Mouse (Mus musculus) cerebellum, adult 8-10 months (tissue): Measurements from ENCODE around the gene Med10.
A peak's percentile ranks its signal among the peaks of the same experiment; 100 is the strongest.

Source experiments
- DNase-seq: peaks from one replicate; pipeline ENCODE4 v3.0.0; 2022

Gene Med10

DNA sequence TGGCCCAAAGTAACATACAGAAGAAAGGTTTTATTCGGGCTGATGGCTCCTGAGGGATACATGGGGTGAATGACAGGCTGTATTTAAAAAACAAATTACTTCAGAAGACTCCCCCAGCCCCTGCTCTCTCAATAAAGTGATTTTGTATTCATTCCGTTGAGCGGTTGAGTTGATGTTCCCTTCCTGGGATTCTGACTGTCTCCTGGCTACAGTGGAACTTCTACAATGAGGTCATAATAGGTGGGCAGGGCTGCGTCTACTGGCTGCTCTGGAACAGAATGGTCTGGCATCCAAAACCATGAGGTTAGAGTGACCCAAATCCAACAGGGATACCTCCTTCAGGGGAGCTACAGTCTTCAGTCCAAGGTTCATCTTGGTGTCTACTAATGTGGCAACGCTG is at the start of gene Med10:
Gene Med10 (plus strand): TSS at position 301 of the 400 bp plus-strand sequence.
- no peak for DNase-seq

DNA sequence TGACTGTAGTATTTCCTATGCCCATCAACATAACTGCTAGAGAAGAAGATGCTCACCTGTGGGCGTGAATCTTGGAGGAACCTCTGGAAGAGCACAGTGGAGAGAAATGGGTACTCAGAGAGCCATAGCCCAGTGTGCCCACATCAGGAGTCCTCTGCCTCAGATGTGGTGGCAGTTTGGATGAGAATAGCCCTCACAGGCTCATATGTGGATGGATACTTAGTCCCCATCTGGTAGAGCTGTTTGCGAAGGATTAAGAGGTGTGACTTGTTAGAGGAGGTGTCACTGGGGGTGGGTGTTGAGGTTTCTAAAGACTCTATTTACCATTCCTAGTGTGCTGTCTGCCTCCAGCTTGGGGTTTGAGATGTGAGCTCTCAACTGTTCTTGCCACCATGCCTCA is 49.3 kb upstream of the Med10 start:
- no peak for DNase-seq

DNA sequence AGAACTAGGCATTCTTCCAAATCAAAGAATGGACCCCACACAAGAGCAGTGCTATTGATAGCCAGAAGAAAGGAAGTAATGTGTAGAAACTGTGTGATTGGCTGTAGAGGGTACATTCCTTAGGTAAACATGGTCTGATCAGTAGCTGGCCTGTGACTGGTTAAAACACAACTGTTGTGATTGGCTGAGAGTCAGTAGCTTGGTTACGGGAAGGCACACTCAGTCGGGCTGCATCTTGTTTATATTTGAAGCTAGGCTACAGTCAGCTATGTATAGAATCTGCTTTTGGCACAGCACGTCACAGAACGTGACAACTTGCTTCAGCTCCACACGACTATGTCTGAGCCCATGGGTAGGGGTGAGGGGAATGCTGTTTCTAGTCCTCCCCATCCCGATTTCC is 43.2 kb upstream of the Med10 start:
- no peak for DNase-seq

DNA sequence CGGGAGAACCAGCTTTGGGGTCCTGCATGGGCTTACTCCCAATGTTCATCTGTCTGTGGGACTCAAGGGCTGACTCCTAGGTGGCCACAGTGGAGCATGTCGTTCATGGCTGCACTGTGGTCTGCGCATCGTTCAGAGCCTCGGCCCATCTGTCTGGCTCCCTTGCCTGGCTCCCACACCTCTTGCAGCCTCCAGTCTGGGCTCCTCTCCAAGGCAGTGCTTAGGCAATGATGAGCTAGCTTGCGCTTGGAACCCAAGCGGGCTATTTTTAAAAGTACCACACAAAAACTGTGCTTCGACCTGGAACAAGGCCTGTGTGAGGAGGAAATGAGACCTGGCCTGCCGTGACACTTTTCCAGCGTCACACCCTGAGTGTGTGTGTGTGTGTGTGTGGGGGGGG is 40.8 kb upstream of the Med10 start:
- DNase-seq, result peak; percentile 82

DNA sequence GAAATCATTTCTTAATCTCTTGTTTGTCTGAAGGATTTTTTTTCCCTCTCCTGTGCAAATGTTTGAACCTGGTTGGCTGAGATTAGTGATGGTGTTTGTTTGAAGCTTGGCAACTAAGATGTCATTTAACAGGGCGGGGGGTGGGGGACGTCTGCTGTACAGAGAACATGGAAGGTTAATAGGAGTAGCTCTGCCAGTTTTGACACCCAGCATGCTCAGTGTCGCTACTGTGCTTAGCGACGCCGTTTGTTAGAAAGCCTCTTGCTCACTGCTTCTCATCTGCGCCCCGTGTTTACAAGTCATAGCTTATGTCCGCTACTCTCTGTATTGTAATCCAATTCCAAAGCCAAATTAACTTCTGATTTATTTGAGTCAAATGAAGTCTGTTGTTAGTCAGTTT is 37.5 kb upstream of the Med10 start:
- DNase-seq, result no peak

DNA sequence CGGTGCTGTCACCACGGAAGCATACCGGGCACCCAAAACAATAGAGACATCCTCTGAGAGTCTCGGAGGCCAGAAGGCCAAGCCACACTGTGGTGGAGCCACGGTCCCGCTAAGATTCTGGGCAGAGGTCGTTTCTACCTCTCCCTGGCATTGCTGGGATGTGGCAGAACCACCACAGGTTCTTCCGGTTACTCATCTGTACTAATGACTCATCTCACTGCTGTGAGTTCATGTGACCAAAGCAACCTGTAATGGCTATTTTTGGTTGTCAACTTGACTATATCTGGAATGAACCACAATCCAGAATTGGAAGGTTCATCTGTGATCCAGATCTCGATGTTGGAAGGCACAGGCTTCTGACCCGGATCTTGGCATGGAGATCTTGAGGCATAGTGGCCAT is 34.0 kb upstream of the Med10 start:
- DNase-seq, result no peak

DNA sequence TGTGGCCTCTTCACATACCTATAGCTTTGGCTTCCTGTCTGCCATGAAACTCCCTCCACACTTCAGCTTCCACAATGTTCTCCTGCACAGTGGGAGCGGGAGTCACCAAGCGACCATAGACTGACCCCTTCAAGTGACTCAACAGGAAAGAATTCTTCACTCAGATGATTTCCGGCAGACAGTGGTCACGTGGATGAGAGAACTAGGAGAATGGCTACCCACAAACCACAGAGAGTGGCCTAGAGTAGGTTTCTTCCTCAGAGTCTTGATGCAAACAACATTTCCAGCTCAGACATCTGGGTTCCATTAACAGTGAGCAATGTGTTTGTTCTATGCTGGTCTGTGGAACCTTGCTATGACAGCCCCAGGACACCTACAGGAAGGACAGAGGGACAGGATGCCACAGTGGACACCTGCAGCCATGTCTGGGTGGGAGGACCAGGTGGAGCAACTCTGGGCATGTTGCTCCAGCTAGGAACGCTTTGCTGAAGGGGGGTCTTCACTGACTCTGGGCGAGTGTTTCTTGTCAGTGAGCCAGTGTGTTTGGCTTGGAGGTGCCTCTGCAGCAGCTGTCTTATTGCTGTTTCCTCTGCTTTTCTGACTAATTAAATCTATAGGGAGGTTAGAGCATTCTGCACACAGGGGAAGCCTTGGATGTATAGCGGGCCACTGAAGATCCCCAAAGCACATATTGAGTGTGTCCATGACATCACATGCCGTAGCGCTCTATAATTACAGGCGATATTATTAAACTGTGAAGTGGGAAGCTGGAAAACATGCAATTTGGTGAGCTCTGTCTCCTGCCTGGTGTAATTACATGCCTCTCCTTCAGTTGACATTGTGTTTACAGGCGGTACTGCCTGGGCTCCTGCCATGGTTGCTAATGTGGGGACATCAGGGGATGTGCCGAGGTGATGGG is 31.4 kb upstream of the Med10 start:
- no peak for DNase-seq

DNA sequence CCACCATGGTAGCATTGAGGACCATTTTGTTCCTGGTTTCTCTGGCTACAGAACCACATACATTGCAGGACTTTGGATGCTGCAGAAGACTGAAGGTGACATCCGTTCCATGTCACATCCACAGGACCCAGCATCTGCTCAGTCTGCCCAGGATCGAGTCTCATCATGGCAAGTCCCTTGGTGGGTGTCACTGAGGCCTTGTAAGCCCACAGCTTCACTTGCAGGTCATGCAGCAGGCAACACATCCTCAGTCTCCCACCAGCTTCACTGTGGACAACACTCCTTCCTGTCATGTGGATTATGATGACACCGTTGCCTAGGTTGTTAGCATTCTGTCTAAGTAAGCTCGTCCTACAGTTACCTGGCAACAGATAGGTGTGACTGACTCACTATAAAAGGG is 29.8 kb upstream of the Med10 start:
- DNase-seq, result no peak

DNA sequence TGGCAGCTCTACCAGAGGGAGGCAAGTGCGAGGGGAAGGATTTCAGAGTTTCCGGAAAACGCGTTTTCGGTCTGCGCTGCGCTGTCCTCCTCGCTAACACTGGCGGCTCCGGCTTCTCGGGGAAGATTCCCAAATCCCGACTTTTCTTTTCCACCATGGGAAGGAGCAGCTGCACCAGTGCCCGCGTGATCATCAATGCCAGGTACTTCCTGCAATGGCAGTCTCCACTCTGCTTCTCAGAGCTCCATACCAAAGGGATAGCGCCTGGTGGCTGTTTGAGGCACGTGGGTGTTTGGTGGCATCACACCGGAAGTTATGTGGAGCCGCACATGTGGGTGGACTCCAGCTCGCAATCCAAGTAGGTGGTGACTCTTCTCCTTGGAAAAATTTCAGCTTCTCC is 24.0 kb upstream of the Med10 start:
- no peak for DNase-seq

DNA sequence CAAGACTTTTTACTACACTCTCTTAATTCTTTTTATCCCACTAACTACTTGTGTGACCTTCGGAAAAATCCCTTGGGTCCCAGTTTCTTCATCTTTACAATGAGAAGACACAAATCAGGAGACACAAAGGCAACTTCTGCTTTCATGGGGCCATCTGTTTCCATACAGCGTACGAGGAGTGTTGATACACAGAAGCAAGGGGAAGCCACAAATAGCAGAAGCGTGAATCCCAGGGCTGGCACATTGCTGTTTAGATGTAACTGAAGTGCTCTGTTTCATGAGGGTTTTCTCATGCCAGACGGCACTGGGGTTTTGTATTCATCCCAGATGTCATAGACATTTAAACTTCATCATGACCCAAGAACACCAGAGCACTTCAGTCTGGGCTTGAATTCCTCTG is 13.5 kb upstream of the Med10 start:
- DNase-seq, result no peak

DNA sequence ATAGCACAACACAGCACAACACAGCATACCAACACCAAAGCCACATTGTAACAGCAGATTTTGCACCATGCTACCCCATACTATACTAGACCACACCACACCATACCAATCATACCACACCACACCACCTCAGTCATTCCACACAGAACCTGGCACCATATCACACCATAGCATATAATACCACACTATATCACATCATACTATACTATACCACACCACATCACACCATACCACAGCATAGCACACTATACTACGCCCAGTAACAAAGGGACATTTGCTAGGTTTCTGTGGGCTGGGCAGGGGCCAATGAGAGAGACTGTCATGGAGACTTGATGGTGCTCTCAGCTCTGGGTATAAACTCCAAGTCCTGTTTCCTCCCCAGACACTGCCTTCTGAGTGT is 10.4 kb upstream of the Med10 start:
- DNase-seq, result no peak

DNA sequence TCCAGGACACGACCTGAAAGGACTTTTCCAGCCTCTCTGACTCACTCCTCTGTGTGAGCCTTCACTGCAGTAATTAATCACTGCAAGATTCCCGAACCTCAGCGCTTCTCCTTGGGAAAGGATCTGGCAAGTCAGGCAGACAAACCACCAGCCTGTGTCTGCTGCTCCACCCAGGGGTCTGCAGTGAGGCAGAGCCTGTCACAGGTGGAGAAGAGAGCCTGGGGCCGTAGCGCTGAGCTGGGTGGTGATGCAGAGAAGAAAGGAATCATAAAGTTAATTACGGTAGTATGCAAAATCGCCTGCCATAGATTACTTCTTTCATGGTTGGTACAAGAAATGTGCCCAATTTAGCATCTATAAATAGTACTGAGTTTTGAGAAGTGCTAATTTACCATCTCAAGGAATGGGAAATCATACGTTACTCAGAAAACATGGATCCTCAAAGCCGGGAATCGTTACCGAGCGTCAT is 9.6 kb upstream of the Med10 start:
- no peak for DNase-seq

DNA sequence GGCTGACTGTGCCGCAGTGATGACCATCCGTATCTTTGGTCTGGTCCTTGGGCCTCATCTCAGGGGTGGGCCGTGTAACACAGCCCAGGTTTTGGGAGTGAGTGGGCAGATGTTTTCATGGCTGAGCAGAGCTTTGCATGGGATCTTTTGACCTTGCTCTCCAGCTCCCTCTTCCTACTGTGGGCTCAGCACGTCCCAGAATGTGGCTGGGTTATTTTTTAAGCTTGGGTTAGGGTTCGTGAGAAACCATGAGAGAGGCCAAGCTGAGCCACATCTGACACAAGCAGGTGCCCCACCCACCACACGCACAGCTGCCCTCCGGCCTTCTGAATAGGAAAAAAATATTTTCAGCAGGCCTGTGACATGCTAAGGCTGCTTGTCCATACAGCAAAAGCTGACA is 7.4 kb upstream of the Med10 start:
- DNase-seq, result no peak

DNA sequence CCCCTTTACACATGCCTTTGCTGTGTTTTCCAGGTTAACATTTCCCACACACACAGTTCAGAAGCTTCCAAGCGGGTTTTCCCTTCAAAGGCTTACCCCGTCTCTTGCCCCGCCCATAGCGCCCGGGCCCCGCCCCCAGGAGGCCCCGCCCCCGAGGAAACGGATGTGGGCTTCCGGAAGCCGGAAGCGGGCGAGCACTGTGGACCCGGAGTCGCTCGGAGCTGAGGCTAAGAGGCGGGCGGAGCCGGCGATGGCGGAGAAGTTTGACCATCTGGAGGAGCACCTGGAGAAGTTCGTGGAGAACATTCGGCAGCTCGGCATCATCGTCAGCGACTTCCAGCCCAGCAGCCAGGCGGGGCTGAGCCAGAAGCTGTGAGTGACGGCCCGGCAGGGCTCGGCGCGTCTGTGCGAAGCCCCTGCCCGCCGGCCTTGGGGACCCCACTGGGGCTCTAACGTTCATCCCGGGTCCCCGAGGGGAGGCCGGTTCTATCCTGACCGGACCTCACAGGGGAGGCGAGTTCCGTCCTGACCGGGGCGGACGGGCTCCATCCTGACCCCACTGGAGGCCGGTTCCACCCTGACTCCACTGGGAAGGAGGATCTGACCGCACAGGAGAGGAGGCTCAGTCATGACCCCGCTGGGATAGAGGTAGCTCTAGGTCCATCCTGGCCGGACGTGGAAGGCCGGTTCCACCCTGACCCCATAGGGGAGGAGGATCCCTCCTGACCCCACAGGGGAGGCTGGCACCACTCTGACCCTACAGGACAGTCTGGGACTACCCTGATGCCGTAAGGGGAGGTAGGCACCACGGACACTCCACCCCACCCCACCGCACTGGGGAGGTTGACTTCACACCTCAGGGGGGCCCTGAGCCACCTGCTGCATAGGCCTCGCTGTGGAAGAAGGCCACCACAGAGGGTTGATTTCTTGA is 7.8 kb downstream of the Med10 start:
- peak; percentile 82 for DNase-seq

DNA sequence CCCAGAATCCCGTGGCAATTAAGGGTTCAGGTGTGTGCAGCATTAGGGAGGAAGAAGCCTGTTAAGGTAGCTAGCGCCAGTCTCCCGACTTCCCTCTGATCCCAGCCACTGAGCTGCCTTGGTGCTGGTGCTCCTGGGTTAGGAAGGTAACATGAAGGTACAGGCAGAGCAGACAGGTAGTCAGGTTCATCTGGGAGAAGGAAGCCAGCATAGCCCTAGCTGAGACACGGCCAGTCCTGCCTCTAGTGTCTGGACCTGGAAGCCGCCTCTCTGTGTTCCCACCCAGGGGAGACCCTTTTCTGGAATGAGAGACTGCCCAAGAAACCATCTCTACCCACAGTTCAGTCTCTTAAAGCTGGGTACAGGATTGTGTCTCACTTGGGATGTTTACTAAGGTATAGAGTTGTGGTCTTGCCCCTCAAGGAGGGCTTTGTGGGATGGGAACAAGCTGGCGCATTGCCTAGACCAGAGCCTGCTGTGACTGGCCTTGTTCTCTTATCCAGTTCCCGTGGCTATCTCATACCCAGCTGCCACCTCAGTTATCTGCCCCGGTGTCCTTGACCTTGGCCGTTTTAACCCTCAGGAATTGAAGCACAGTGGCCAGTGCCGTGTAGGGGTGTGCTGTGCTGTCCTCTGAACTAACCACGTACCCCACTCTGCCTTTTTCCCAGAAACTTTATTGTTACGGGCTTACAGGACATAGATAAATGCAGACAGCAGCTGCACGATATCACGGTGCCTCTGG is 8.9 kb downstream of the Med10 start:
- DNase-seq, result no peak

DNA sequence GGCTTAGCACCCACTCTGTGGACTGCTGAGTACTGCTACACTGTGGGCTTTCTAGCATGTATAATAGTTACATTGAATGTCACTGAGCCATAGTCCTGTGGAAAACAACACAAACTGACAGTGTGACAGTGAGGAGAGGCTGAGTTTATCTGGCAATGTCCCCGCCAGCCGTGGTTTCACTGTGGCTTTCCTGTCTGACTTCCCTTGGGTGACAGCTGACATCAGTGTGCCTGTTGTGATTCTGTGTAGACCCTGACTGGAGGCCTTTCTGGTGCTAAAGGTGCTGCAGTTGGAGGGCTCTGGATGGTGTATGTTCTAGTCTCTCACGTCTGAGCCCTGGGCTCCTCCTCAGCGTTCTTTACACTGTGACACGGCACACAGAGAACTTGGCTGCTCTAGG is 11.7 kb downstream of the Med10 start:
- no peak for DNase-seq

DNA sequence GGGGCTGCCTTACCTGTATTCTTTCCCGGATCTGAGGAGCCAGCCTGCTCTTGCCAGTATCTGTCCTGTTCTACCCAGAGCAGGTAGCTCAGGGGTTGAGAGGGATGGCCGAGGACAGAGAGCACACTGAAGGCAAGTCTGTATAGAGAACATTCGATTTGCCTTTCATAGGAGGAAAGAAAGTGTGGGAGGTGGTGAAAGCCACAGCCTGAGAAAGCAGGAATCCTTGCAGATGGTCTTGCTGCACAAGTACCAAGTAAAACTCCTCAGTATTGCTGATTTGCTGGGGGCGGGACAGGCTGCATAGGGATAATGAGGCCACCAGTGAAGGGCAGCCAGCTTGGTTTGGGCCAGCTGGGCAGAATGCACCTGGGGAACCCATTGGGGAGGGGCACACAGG is 16.1 kb downstream of the Med10 start:
- DNase-seq, result no peak

DNA sequence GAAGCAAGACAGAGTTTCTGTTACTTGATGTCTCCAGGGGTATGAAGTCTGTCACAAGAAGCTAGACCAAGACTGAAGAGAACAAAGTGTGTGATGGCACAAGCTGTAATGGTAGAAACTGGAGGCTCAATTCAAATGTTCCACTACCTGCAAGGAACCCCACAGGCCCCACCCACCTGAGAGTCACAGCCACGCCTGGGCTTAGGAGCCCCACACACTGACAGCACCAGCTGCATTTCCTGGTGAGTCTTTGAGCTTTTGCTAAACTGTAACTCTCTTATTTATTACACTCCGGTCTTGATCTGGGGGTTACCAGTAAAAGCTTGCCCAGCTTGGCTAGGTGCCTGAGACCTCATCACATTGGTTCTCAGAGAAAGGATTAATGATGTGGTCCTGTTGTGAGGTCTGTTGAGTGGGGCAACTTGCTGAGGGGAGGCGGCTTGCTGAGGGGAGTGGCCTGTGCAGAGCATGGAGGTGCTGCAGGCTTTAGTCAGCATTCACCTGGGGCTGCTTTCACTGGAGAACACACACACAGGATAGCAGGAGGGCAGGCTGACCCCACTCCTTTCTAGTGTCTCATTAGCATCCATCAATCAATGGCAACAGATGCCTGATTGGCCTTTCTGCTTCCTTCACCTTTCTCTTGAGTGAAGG is 19.1 kb downstream of the Med10 start:
- DNase-seq, result no peak

DNA sequence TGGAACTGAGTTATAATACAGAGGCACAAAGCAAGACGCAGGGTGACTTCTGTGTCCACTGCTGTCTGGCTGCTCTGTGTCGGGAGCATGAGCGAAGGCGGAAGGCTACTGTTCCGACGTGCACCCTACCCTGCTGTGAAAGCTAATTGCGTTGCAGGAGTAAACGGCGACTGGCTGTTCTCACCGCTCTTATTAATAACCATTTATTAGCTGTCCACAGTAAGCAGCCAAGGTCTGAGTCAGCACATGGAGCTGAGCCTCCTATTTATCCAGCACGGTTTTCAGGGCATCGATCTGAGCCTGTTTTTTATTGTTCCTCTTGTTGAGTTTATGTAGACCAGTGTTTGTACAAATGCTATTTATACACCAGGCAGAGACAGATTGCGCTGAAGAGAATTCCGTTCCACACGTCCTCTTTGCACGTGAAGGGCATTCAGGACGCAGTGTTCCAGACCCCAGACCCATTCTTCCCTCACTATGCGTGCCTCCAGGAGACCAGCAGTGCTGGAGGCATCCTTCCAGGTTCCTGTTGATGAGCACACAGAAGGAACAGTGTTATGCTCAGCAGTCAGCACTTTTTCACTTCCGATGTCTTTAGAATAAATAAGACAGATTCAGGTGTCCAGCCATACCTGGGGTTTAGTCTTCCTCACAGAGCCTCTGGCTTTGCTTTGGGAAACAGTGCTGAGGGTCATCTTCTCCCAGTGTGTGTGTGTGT is 21.9 kb downstream of the Med10 start:
- DNase-seq, result no peak

DNA sequence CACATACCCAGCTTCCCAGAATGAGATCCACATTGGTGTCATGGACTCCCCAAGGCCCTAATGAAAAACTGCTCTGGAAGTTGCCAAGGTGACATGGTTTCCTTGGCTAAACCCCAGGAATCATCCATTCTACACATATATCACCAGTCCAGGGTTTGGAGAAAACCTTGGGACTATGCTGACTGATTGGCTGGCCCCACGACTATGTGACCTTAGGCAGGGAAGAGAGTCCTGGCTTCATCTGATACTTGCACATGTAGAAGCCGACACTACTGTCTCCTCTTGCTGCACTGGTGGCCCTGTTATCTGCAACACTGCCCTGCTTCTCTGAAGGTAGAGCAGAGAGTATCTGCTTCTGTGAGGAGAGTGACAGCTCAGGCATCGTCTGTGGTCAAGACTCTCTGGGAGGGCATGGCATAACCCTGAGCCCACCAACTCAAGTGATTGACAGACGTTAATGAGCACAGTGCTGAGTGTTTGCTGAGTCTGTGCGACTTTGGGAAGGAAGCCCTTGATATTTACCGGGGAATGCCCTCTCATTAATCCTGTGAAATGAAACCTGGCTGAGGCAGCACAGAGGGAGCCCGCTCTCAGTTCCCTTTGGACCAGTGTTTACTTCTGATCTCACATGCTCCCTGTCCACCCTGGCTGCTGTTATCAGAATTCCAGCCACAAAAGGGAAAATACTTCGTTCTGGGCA is 23.4 kb downstream of the Med10 start:
- no peak for DNase-seq

DNA sequence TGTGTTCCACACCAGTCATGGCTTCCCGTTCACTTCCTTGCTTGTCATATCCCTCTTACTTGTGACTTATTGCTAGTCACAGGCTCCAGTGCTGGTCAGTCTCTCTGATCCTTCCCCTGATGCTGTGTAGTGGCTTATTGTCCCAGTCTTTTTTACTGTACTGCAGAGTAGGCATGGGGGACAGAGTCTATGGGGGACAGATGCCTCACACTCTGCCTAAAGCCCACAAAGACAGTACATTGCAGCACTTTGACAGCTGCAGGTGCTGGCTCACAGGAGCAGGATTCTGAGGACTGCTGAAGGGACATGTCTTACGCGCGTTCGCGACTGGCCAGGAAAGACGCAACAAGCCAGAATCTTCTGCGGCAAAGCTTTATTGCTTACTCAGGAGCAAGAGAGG is 28.4 kb downstream of the Med10 start:
- no peak for DNase-seq
